ENCODE assay signal across 19 mouse cellular contexts in genomic region chr1:29509615-29510131, GRCm38 (mm10).
A peak's percentile ranks its signal among the peaks of the same experiment; 100 is the strongest.
DNase-seq lines count a peak whose midpoint lies in the region; ATAC-seq lines count a peak whose summit lies in the region.
"Had no signal": no experiment of that assay in that cellular context is flagged by ENCODE, and none has a peak within 500 bp of the region (broad histone marks: within the 10 kb centered on the region; RNA-seq: fewer than 3 reads in every experiment).

No protein-coding gene starts in this region.

- H3K9ac ChIP-seq in forebrain, embryonic 12.5 days: no peak overlapping the region
- no peak overlapping the region for H3K9ac ChIP-seq in midbrain, embryonic 12.5 days (replicated peaks)
- no peak overlapping the region for H3K9ac ChIP-seq in forebrain, embryonic 14.5 days (ENCODE audit: low read length)
- H3K9ac ChIP-seq in intestine, embryonic 16.5 days (ENCODE audit: low read depth, low read length): no peak overlapping the region
- H3K9ac ChIP-seq: embryonic facial prominence, embryonic 12.5 days; heart, embryonic 13.5 days; hindbrain, embryonic 15.5 days had no signal

- ATAC-seq in forebrain, embryonic 12.5 days (ENCODE audit: low FRiP score): peak; percentile 61; the same call in 1 of the 2 replicates
- peak; percentile 71 for ATAC-seq in midbrain, embryonic 12.5 days (ENCODE audit: low FRiP score, low read depth)
- peak; percentile 18; the same call in 1 of the 2 replicates for ATAC-seq in forebrain, embryonic 14.5 days
- ATAC-seq in intestine, embryonic 16.5 days: no peak
- ATAC-seq: intestine, postnatal 0 days had no signal

- H3K9me3 ChIP-seq in forebrain, embryonic 12.5 days: no peaks in the 10 kb centered on the region
- no peaks in the 10 kb centered on the region for H3K9me3 ChIP-seq in forebrain, embryonic 10.5 days
- H3K9me3 ChIP-seq in midbrain, embryonic 12.5 days: no peaks in the 10 kb centered on the region
- H3K9me3 ChIP-seq in midbrain, embryonic 10.5 days (replicated peaks): no peaks in the 10 kb centered on the region
- H3K9me3 ChIP-seq in forebrain, embryonic 14.5 days (replicated peaks; ENCODE audit: control insufficient read depth, low read length): no peaks in the 10 kb centered on the region
- no peaks in the 10 kb centered on the region for H3K9me3 ChIP-seq in intestine, embryonic 16.5 days (ENCODE audit: control insufficient read depth, low read length)
- H3K9me3 ChIP-seq: embryonic facial prominence, embryonic 12.5 days; heart, embryonic 13.5 days; hindbrain, embryonic 15.5 days had no signal

- H3K27me3 ChIP-seq in forebrain, embryonic 12.5 days: no peaks in the 10 kb centered on the region
- no peaks in the 10 kb centered on the region for H3K27me3 ChIP-seq in forebrain, embryonic 10.5 days (ENCODE audit: poor library complexity, severe bottlenecking)
- H3K27me3 ChIP-seq in midbrain, embryonic 12.5 days: no peaks in the 10 kb centered on the region; the same call in 1 of the 2 replicates
- no peaks in the 10 kb centered on the region for H3K27me3 ChIP-seq in midbrain, embryonic 10.5 days (ENCODE audit: low read depth, poor library complexity, severe bottlenecking)
- no peaks in the 10 kb centered on the region for H3K27me3 ChIP-seq in forebrain, embryonic 14.5 days (replicated peaks; ENCODE audit: control insufficient read depth, insufficient read depth, low read length)
- no peaks in the 10 kb centered on the region for H3K27me3 ChIP-seq in intestine, embryonic 16.5 days (replicated peaks; ENCODE audit: control insufficient read depth, insufficient read depth, low read length)
- H3K27me3 ChIP-seq: embryonic facial prominence, embryonic 12.5 days; heart, embryonic 13.5 days; hindbrain, embryonic 15.5 days had no signal

- no peak overlapping the region for H3K27ac ChIP-seq in forebrain, embryonic 12.5 days
- H3K27ac ChIP-seq in forebrain, embryonic 10.5 days: no peak overlapping the region
- H3K27ac ChIP-seq in midbrain, embryonic 12.5 days (replicated peaks): no peak overlapping the region
- H3K27ac ChIP-seq in midbrain, embryonic 10.5 days (replicated peaks): no peak overlapping the region
- no peak overlapping the region for H3K27ac ChIP-seq in forebrain, embryonic 14.5 days (ENCODE audit: low read depth, low read length)
- H3K27ac ChIP-seq in intestine, embryonic 16.5 days (ENCODE audit: low read length): no peak overlapping the region
- H3K27ac ChIP-seq: embryonic facial prominence, embryonic 12.5 days; heart, embryonic 13.5 days; hindbrain, embryonic 15.5 days had no signal

- H3K36me3 ChIP-seq in forebrain, embryonic 12.5 days (replicated peaks): no peaks in the 10 kb centered on the region
- no peaks in the 10 kb centered on the region for H3K36me3 ChIP-seq in forebrain, embryonic 10.5 days (replicated peaks)
- no peaks in the 10 kb centered on the region for H3K36me3 ChIP-seq in midbrain, embryonic 12.5 days
- no peaks in the 10 kb centered on the region for H3K36me3 ChIP-seq in midbrain, embryonic 10.5 days
- no peaks in the 10 kb centered on the region for H3K36me3 ChIP-seq in forebrain, embryonic 14.5 days (ENCODE audit: control insufficient read depth, insufficient read depth, low read length)
- H3K36me3 ChIP-seq in intestine, embryonic 16.5 days (ENCODE audit: control insufficient read depth, insufficient read depth, low read length): no peaks in the 10 kb centered on the region
- H3K36me3 ChIP-seq: embryonic facial prominence, embryonic 12.5 days; heart, embryonic 13.5 days; hindbrain, embryonic 15.5 days had no signal

- H3K4me1 ChIP-seq in forebrain, embryonic 12.5 days: no peaks in the 10 kb centered on the region
- peaks cover 5% of the 10 kb centered on the region; the same call in 1 of the 2 replicates for H3K4me1 ChIP-seq in forebrain, embryonic 10.5 days
- no peaks in the 10 kb centered on the region for H3K4me1 ChIP-seq in midbrain, embryonic 12.5 days
- no peaks in the 10 kb centered on the region for H3K4me1 ChIP-seq in midbrain, embryonic 10.5 days
- H3K4me1 ChIP-seq in forebrain, embryonic 14.5 days (ENCODE audit: control insufficient read depth, insufficient read depth, low read length): no peaks in the 10 kb centered on the region; the same call in 1 of the 2 replicates
- no peaks in the 10 kb centered on the region for H3K4me1 ChIP-seq in intestine, embryonic 16.5 days (ENCODE audit: control insufficient read depth, insufficient read depth, low read length)
- H3K4me1 ChIP-seq: embryonic facial prominence, embryonic 12.5 days; heart, embryonic 13.5 days; hindbrain, embryonic 15.5 days had no signal

- 30% methylated on average over 5 of the region's 5 CpGs for WGBS in forebrain, embryonic 12.5 days
- 68% methylated on average over 5 of the region's 5 CpGs for WGBS in forebrain, embryonic 10.5 days
- 44% methylated on average over 5 of the region's 5 CpGs for WGBS in midbrain, embryonic 12.5 days
- WGBS in midbrain, embryonic 10.5 days: 70% methylated on average over 5 of the region's 5 CpGs
- WGBS in forebrain, embryonic 14.5 days: 19% methylated on average over 5 of the region's 5 CpGs
- WGBS in intestine, embryonic 16.5 days: 78% methylated on average over 5 of the region's 5 CpGs

- no peak overlapping the region for H3K4me2 ChIP-seq in forebrain, embryonic 12.5 days
- H3K4me2 ChIP-seq in midbrain, embryonic 12.5 days (replicated peaks): no peak overlapping the region
- H3K4me2 ChIP-seq in forebrain, embryonic 14.5 days (ENCODE audit: low read length): no peak overlapping the region
- H3K4me2 ChIP-seq in intestine, embryonic 16.5 days (ENCODE audit: low read depth, low read length): no peak overlapping the region
- H3K4me2 ChIP-seq: embryonic facial prominence, embryonic 12.5 days; heart, embryonic 13.5 days; hindbrain, embryonic 15.5 days had no signal

- no peak overlapping the region for H3K4me3 ChIP-seq in forebrain, embryonic 12.5 days (replicated peaks)
- no peak overlapping the region for H3K4me3 ChIP-seq in forebrain, embryonic 10.5 days
- no peak overlapping the region for H3K4me3 ChIP-seq in midbrain, embryonic 12.5 days
- no peak overlapping the region for H3K4me3 ChIP-seq in midbrain, embryonic 10.5 days
- no peak overlapping the region for H3K4me3 ChIP-seq in forebrain, embryonic 14.5 days (ENCODE audit: low read depth, low read length)
- no peak overlapping the region for H3K4me3 ChIP-seq in intestine, embryonic 16.5 days (ENCODE audit: low read length)
- H3K4me3 ChIP-seq: embryonic facial prominence, embryonic 12.5 days; heart, embryonic 13.5 days; hindbrain, embryonic 15.5 days had no signal

- DNase-seq in forebrain, embryonic 10.5 days (ENCODE audit: extremely low spot score, low spot score): no peak
- DNase-seq in midbrain, embryonic 10.5 days (ENCODE audit: low spot score): no peak
- DNase-seq in forebrain, embryonic 14.5 days (ENCODE audit: low spot score): peak; percentile 14
- peak; percentile 21 for DNase-seq in retina, embryonic 14.5 days (ENCODE audit: low spot score)
- DNase-seq: adrenal gland, adult 2 months; adrenal gland, postnatal 25 days; cerebellum, adult 11 months; cerebellum, adult 8-10 months; cerebellum, postnatal 25 days; gastrocnemius, postnatal 36 days; heart, adult 11 months; heart, postnatal 36 days had no signal

Comparison
In these comparisons a context has a peak if more than half of its experiments do, and no peak if none do; other contexts are left out.
1. DNase-seq: peak in forebrain, embryonic 14.5 days (single experiment) and retina, embryonic 14.5 days (single experiment); none in forebrain, embryonic 10.5 days (single experiment) and midbrain, embryonic 10.5 days (single experiment).